Mouse (Mus musculus): ENCODE data around the gene S100a8.
A peak's percentile ranks its signal among the peaks of the same experiment; 100 is the strongest.

S100a8 gene

GRCm38 (mm10) chr3:90683929-90684328 lies 15.2 kb downstream of the S100a8 start:
- no peak for DNase-seq

GRCm38 (mm10) chr3:90686835-90687234 lies 18.1 kb downstream of the S100a8 start:
- DNase-seq: no peak

DNA sequence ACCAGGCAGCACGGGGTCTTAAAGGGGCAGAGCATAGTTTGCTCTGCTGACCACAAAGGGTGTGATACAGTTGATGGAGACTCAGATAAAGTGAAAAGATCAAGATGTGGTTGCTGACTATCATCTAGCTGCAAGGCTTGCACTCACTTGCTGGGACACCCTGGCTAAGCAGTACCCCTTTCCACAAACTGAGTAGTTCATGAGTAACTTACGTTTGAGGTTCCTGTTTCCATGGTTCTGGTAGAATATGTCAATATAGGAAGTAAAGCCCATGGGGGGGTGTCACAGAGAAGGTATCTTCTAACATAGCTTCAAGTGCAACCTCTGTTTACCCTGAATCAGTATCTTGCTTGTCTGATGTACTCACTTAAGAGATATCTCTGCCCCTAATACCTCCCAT lies 24.7 kb downstream of the S100a8 start:
- DNase-seq: no peak

GRCm38 (mm10) chr3:90695613-90696012 lies 26.8 kb downstream of the S100a8 start, which contains the start of gene S100a9:
S100a9 (minus strand) TSS chr3:90695721.
- no peak for DNase-seq

DNA sequence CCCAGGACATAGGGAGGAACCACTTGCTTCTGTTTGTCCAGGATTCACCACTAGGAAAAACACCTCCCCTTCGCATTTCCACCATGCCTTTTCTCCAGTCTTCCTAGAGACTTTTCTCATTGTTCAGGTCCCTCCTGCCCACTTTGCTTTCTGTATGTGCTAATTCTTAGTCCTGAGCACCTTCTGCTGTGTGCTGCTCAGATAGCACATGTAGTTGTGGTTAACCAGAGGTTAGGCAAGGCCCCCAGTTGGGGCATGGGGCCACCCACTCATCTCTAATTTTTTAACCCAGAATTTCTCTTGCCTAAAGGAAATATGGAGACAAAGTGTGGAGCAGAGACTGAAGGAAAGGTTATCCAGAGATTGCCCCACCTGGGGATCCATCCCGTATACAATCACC lies 33.5 kb downstream of the S100a8 start:
- no peak for DNase-seq

DNA sequence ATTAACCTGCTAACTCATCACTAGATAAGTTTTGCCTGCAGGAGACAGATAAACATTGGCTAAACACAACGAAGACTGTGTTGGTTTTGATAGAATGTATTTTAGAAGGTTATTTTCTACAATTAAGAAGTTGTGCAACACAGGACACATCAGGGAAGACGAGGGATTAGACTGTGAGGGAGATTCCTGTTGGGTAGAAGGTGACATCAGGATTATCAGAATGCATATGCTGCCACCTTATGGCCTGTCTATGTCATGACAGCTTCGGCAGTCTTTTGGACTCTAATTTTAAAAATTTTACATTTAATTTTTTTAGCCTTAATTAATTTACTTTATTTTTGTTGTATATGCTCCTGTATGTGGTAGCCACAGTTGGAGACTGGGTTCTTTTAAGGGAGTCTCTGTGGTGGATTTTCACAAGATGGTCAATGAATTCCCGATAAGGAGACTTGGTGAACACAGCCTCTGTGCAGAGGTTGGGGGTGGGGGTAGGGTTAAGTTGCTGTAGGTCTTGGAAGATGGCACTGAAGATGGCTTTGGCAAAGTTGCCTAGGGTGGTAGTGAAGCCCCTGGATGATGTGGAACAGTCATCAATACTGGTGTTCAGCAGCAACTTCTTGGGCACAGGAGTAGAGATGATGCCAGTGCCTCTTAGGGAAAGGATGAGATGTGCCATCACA lies 39.9 kb downstream of the S100a8 start:
- peak; percentile 30 for DNase-seq

GRCm38 (mm10) chr3:90709591-90710460 lies 41.0 kb downstream of the S100a8 start:
- peak; percentile 95 for DNase-seq

Data from thymus, postnatal 4 days (tissue).